Mouse (Mus musculus) MEL (cell line): Measurements from ENCODE around the gene Cox5b.

Experiments
- ETS1 ChIP-seq: IDR thresholded peaks from 2 replicates; pipeline ENCODE4 v1.6.1; 2012; ENCODE audit warnings: low read depth, mild to moderate bottlenecking, inconsistent platforms, low read length, improper control_type of control experiment, moderate library complexity
- KAT2A ChIP-seq: conservative IDR thresholded peaks from 2 replicates; pipeline ENCODE4 v1.6.1; 2012; ENCODE audit warnings: low read depth, low read length, improper control_type of control experiment, inconsistent platforms
- NRF1 ChIP-seq: IDR thresholded peaks from 2 replicates; pipeline ENCODE4 v1.6.1; 2014; ENCODE audit warnings: low read depth, mild to moderate bottlenecking, inconsistent platforms, low read length, improper control_type of control experiment, moderate library complexity; ENCODE audit not compliant: poor library complexity, insufficient read depth, severe bottlenecking
- POLR2A ChIP-seq, 2 experiments: IDR thresholded peaks; 2 replicates each; pipeline ENCODE4 v1.6.1; 2011 to 2012; ENCODE audit warnings: low read length in 2 of 2, mild to moderate bottlenecking in 2 of 2, control low read depth in 1 of 2, improper control_type of control experiment in 1 of 2, low read depth in 1 of 2, moderate library complexity in 1 of 2; ENCODE audit not compliant: control insufficient read depth in 1 of 2, insufficient read depth in 1 of 2, poor library complexity in 1 of 2
- USF1 ChIP-seq: IDR thresholded peaks from 2 replicates; pipeline ENCODE4 v1.6.1; 2014; ENCODE audit warnings: low read depth, mild to moderate bottlenecking, inconsistent platforms, low read length, improper control_type of control experiment, moderate library complexity

DNA sequence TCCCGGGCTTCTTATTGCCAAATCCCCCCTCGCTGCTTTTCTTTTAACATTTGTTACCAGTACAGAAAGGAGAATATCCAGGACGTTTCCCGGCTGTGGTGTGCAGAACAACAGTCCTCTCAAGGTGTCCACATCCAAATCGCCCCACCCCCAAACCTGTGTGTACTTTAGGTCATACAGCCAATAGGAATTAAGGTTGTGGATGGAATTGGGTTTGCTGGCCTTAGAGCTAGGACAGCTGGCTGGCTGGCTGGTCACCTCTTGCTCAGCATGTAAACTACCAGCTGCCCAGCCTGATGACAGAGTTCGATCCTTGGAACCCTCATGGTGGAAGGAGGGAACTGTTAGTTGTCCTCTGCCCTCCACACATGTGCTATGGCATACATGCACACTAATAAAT lies 3.6 kb downstream of the Cox5b start:
- no peak for TF ChIP-seq KAT2A
- TF ChIP-seq POLR2A (IDR thresholded peaks at IDR 0.05; ENCODE audit: control insufficient read depth in 1 of 2, insufficient read depth in 1 of 2, low read depth in 1 of 2, low read length in 2 of 2, poor library complexity in 1 of 2), result no peak
- no peak for TF ChIP-seq ETS1
- no peak for TF ChIP-seq NRF1
- TF ChIP-seq USF1, result no peak
